Mouse (Mus musculus): ENCODE data around the gene Parp16.
"Not testable (repeated sequence)": the region's sequence is repeated elsewhere in the genome, so short reads cannot be mapped to it uniquely, and the experiment has no call there.

DNA sequence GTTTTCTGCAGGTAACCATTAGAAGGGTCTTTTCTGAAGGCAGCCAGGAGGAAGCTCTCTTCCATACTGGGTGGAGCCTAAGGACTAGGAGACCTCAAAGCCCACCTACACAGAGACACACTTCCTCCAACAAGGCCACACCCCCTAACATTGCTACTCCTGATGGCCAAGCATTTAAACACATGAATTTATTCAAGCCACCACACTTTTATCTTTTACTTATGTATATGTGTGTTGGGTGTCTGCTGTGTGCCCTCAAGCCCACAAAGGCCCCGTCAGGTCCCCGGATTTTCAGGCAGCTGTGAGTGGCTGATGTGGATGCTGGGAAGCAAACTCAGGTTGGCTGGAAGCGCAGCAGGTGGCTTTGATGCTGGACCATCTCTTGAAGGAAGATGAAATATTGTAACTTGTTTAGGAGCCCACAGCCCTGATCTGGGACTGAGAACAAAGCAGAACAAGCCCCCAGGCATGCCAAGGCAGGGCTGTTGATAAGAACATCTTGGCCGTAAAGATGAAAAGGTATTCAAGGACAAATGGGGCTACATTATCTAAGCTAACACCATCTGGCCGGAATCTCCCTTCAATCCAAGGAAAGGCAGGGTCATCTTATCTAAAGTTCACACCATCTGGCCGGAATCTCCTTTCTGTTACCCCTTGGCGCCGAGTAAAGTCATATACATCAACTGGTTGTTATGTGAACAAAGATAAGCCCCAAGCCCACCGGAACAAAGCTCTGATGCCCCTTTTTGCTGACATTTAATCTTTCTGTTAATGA is 12.1 kb downstream of the Parp16 start:
- TF ChIP-seq CTCF (conservative IDR thresholded peaks at IDR 0.05; ENCODE audit: low read length); POU5F1 (IDR thresholded peaks at IDR 0.05; ENCODE audit: borderline replicate concordance, low read length); NANOG (IDR thresholded peaks at IDR 0.05; ENCODE audit: borderline replicate concordance, low read length): not testable (repeated sequence)
